Mouse (Mus musculus): ENCODE results near the gene Gm21915.
A peak's percentile ranks its signal among the peaks of the same experiment; 100 is the strongest.

The Gm21915 gene

DNA sequence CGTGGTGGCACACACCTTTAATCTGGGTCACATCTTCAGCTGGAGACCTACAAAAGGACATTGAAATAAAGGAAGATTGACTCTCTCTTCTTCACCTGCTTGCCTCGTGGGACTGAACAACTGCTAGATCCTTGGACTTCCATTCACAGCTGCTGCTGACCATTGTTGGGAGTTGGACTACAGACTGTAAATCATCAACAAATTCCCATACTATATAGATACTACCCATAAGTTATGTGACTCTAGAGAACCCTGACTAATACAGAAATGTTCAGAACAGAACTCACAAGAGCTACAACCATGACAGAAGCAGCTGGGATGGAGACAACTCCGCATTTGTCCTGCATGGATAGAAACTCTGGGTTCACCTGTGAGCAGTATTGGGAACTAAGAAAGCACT lies at the start of gene Gm21915:
Gm21915 (plus strand) TSS at position 301 of the 400 bp plus-strand sequence.
- no peak for DNase-seq

DNA sequence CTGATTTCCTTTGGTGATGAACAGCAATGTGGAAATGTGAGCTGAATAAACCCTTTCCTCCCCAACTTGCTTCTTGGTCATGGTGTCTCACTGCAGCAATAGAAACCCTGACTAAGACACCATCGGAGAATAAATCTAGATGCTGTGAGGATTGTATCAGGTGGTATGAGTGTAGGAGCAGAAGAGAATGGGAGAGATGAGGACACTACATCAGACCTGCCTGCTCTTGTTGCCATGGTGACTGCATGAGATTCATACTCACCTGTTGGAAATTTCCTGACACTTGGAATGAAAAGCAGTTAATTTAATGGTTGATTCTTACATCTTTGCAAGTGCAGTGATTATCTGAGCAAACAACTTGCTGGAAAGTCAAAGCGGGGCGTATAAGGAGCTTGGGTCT lies 48.1 kb upstream of the Gm21915 start:
- no peak for DNase-seq

DNA sequence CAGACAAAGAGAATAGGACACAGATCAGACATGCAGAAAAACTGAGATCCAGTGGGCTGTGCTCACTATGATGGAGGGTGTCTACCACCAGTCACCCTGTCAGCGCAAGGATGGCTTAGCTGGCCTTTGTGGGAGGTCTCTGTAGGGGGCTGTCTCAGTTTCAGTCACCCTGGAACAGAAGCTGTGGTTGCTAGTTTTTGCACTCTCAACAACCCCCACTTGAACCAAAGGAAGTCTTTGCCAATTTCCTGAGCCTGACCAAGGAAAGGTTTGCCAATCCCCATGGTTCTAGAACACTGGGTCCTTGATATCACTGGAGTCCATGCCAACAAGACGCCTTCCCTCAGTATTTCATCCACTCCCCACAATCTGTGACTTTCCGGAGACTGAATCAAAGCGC lies 47.6 kb upstream of the Gm21915 start:
- no peak for DNase-seq

DNA sequence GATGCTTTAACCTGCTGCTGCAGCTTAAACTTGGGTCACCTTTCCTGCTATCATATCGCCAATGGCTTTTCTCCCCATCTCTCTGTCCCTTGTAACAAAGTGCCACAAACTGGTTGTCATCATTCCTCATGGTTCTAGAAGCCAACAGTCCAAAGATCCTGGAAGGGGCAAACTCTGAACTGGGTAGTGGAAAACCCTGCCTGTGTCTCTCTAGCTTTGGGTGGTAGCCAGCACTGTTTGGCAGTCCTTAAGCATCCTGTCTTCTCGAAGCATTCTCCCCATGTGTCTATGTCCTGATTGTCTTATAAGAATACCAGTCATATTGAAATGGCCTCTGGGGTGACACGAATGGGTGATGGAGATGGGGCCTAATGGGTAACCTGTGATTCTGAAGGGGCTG lies 45.1 kb upstream of the Gm21915 start:
- DNase-seq = peak; percentile 64 to 75

DNA sequence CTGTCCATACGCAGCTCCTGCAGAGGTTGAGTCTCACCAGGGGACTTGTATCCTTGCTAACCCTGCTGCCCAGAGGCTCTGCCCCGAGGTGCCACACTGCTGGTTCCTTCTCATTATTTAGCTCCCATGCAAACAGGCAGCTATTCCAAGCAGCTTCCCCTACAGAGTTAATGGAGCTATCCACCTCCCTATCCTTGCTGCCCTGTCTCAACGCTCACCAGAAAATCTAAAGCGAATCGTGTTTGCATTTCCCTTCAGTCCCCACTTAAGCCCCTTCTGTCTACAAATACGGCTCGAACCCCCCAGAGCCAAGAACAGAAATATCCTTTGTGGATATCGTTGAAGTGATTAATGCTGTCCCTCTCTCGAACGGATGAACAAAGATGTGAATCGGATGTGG lies 43.8 kb upstream of the Gm21915 start:
- no peak for DNase-seq

DNA sequence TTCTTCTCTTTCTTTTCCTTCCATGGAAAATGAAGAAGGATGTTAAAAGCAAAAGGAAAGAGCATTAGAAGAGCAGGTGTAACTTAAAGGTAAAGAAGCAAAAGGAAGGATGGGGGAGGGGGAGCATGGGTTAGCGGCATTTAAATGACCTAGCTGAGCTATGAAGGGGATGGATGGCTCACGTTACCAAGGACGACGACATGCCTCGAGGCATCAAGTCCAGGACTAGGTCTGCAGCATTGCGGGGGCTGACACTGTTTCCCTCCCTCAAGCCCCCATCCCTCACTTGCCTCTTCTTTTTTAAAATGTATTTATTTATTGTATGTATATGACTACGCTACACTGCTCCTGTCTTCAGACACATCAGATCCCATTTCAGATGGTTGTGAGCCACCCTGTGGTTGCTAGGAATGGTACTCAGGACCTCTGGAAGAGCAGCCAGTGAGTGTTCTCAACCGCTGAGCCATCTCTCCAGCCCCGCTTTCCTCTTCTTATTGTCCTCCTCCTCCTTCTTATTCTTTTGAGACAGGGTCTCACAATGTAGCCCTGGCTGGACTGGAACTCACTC lies 43.2 kb upstream of the Gm21915 start:
- DNase-seq = no peak

DNA sequence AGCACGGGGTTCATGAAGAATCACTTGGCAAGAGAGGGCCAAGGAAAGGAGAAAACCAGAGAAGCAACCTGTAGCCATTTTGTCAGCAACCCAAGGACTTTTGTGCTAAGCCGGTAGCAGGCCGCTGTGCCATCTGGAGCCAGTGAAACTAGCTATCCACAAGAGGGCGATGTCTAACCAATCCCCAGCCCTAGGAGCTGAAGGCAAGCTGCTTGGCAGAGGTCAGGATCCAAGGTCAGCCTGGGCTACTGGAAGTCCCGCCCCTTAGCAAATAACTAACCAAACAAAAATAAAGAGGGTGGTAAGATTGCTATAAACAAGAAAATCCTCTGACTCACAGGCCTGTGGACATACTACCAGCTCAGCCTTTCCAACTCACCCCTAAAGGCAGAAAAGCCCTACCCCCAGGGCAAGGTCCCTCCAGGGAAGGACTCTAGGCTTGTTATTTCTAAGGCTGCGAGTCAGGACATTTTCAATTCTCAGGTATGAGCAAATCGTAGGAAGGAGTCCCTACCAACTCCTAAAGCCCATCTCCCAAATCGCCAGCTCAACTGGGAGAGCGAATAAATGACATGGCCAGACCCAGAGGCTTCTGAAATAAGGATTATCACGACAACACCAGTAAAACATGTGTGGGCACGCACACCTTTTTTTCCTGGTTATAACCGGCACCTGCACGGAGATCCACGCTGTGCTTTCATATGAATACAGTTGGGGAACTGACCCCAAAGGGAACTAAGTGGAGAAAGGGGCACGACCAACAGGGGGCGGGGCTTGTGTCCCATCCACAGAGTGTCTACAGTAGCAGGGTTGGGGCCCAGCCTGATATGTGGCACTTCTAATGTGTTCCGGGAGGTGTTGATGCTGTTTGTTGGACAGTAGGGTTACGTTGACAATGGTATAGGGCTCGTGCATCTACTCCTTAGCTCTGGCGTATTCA lies 42.0 kb upstream of the Gm21915 start:
- DNase-seq = peak; percentile 83 to 92

DNA sequence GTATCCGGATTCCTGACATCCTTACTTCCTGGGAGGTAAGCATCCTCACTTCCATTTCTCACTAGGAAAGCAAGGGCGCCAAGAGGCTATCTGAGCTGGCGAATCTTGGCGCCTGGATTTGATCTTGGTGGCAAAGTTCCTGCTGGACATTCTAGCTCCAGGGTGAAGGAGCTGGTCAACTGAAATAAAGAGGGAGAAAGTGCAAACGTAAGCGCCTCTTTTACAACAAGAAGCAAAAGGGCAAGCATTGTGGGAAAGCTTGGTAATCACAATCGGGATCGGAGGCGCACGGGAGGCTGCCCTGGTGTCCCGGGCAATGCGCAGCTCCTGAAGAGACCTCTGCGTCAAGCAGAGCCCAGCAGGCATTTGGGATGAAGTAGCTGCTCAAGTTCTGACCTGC lies 41.0 kb upstream of the Gm21915 start:
- DNase-seq = peak; percentile 29 to 56

DNA sequence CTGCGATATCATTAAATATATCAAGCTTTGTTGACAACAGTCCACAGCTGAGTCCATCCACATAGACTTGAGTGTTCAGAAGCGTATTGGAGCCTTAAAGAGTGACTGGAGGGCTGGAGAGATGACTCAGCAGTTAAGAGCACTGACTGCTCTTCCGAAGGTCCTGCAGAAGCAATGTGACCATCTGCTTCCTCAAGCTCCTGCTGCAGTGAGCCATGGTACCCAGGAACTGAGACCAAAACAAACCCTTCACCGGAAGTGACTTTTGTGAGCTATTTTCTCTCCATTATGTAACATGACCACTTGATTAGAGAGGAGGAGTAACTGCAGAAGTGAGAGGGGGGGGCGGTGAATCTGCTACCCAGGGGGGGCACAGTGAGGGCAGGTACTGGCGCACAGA lies 39.3 kb upstream of the Gm21915 start:
- peak in 1 of 2 experiments; percentile 32 for DNase-seq

DNA sequence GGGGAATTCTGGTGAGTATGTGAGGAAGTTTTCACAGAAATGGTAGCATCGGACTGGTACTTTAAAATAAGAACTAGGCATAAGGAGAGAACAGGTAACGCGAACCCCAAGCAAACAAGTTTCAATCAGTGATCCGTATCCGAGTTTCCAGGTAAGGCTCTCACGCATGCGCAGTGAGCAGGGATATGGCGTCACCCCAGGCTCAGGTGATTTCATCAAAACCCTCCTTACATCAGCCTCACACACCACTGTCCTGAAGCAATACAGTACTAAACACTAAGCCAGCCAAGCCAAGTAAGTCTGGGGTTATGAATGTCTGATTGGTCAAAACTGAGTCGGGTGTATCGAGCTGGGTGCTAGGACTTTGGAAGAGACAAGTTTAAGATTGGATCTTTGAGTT lies 38.9 kb upstream of the Gm21915 start:
- peak; percentile 26 to 57 for DNase-seq

DNA sequence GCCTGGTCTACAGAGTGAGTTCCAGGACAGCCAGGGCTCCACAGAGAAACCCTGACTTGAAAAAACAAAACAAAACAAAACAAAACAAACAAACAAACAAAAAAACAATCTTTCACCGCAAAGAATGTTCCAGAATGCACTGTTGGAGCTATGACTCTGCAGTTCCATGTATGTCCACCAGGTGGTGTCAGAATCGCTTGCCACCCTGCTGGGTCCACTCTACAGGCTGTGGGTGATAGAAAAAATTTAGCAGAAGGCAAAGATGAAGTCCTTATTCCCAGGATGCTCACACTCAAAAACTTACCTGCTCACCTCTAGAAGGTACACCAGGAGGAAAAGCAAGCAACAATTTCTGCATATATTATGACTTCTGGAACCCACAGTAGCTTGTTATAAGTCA lies 34.4 kb upstream of the Gm21915 start:
- DNase-seq = peak; percentile 69 to 84

DNA sequence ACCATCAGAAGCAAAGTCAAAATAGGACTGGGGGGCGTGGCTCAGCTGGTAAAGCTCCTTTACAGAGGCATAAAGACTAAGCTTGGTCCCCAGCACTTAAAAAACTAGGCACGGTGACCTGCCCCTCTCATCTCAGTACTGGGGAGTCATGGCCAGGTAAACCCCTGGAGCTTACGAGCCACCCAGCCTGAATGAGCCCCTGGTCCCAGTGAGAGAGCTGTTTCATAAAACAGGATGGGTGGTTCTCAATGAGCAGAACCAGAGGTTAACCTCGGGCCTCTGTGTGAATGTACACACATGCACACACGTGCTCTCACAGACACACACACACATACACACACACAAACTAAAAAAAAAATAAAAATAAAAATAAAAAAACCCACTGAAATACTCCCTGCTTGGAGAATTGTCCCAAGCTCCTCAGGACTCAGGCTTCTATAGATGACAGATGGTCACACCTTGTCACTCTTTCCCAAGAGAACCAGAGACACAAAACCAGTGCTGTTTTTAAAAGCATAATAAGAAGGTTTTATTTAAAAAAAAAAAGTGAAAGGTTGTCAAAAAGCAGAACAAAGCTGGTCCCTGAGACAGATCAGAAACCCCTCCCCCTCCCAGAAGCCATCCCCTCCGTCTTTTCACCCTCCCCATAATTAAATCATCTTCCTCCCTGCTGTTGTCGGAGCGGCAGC lies 32.6 kb upstream of the Gm21915 start:
- no peak for DNase-seq

DNA sequence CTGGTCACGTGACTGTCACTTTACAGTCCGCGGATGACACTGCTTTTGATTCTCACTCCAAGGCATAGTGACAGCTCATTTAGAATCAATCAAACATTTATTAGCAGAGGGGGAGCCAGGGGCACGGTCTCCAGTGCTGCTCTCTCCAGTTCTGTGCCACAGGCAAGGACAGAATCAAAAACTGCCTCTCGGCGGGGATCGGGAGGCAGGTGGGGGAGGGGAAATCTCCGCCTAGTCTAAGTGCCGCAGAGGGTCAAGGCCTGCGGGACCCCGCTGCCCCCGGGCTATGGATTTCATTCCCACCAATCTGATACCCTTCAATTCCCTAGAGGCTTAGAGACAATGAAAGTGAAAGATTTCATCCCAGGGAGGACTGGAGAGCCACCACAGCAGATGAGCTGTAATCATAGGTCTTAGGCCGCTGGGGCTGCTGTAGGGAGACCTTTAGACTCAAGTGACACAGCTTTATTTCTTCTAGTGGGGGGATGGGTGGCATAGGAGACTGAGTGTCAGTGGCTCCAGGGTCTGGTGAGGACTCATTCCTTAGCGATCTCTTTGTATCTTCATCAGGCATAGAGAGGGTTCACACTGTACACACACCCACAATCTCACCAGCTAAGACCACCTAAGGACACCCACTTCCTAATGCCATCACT lies 31.9 kb upstream of the Gm21915 start:
- DNase-seq = peak; percentile 35 to 59

DNA sequence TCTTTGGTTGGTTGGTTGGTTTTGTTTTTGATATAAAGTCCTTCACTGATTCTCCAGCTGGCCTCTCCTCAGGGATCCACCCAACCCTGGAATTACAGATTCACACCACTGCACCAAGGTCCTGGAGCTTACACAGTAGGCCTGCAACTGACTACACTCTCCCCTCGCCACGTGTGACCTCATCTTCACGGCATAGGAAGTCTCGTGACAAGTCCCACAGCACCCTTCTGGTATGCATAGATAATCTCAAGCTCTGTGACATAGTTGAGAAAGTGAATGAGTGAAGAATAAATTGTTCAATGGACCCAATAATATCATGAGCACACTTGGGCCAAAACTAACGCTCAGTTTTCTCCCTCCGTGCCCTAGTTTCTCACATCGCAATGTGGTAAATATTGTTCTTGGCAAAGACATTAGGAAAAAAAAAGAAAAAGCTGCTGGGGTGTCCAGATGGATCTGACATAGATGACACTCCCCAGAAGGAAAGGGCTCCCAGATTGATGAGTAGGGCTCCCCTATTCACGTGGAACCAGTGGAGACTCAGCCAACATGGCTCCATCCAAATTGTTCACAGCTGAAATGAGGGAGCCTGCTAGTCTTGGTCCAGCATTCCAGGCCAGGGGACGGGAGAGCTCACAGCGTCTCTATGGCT lies 30.8 kb upstream of the Gm21915 start:
- DNase-seq = no peak

DNA sequence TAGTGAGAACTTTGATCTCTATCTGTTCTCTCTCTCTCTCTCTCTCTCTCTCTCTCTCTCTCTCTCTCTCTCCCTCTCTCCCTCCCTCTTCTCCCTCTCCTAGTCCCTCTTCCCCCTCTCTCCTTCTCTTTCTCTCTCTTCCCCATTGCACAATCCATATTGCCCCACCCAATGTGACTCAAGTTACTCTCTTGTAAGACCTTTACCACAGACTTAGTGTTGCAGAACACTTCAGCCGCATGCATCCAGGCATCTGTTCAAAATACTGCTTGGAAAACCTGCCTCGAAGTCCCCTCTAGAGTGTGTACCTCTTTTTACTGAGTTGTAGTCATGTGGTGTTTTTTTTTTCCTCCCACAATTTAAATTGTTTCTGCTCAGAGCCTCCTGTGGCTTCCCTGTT lies 29.1 kb upstream of the Gm21915 start:
- DNase-seq = no peak

DNA sequence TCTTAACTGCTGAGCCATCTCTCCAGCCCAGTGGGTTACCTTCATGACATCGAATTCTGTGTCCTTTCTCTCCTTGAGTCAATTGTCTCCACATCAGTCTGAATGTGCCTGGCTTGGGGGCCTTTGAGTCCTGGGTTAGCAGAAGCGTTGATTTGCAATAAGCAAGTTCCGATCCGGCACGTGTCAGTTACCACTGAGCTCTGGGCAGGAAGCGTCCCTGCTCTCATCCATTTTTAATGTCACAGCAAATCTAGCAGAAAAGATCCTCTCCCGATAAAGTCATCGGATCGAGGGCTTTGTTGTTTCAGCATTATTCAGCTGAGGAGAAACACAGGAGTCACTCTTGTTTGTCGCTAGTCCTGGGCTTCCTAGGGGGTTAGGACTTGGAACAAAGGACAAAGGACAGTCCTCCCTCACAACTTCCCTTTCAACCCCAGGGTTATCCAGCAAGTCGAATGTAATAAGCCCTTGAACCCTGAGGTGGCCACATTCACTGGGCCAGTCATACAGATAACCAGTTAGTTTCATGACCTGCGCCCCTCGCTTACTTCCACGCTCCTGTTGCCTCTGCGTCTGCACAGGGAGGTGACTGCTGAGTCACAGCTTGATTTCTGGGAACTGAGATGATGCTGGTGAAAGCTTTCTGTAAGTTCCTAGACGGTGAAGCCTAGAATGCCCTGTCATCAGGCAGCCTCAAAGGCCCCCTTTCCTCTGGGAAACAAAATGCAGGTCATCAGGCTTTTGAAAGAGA lies 27.8 kb upstream of the Gm21915 start:
- no peak for DNase-seq

DNA sequence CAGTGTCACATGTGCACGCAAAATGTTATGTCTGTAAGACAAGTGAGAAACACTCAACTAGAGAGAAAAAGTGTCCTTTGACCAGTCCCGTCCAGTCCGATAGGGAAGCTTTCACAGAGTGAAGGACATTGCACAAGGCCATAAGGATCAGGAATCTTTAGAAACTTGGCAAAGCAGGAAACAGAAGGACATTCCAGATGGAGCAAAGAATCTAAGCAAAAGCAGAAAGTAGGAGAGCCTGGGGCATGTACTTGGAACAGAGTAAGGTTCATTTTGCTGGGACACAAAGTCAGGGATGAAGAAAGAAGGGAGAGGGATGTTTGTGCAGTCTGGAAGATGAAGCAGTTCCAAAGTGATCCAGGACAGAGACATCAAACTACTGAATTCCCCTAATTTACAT lies 21.0 kb upstream of the Gm21915 start:
- DNase-seq = no peak

DNA sequence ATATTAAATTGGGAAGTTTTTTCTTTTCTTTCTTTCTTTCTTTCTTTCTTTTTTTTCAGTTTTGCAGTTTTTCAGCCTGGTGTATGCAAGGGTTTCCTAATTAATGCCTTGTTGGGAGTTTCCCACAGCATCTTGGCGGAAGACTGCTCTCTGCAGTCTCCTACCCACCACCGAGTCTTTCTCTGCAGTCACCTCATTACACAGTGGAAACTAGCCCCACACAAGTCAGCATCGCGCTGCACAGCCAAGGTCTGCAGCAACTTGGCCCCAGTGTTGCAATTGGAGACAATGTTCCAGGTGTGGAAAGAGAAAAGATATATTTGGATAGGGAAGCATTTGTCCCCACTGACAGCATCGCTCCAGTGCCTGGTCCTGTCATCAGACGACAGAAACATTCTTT lies 20.4 kb upstream of the Gm21915 start:
- DNase-seq = no peak

DNA sequence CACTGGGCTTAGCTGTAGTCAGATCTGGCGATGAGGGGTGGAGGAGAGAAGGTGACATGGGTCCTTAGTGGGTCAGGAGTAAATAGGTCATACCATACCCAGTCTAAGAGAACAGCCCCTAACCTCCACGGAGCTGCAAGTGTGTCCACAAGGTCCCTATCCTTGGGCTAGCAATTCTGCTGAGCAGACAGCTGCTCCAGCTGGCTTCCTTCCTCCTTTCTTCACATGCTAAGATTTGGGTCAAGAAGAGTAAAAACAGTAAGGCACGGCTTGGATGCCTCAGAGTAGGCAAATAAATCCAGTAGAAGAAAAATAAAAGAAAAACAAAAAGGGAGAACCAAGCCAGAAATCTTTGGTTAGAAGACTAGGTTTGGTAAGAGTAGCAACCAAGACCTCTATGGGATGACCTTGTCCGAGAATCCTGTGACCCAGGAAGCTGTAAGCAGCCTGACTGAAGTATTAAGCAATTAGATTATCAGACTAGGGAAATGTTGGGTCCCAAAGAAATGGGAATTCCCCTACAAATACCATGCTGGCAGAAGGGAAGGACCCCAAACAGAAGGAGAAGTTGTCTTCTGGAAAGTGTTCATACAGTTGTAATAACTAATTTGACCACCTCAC lies 19.1 kb upstream of the Gm21915 start:
- DNase-seq = peak in 1 of 2 experiments; percentile 33

DNA sequence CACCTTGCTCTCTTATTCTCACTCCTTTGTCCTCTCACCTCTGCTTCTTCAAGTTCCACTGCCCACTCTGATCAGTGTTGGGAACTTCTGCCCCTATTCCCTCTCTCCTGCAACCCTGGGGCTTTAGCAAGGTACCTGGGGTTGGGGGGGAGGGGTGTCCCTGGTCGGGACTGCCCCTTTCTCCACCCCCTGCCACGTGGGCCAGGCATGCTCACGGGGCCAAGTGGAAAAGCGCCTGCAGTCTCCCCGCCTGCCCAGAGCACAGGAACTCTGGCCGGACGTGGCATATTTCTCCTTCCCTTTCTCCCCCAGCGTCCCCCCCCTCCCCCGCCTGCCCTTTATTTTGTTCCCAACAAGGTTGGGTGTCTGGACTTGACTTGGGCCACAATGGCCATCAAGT lies 17.7 kb upstream of the Gm21915 start:
- peak in 1 of 2 experiments; percentile 43 for DNase-seq

DNA sequence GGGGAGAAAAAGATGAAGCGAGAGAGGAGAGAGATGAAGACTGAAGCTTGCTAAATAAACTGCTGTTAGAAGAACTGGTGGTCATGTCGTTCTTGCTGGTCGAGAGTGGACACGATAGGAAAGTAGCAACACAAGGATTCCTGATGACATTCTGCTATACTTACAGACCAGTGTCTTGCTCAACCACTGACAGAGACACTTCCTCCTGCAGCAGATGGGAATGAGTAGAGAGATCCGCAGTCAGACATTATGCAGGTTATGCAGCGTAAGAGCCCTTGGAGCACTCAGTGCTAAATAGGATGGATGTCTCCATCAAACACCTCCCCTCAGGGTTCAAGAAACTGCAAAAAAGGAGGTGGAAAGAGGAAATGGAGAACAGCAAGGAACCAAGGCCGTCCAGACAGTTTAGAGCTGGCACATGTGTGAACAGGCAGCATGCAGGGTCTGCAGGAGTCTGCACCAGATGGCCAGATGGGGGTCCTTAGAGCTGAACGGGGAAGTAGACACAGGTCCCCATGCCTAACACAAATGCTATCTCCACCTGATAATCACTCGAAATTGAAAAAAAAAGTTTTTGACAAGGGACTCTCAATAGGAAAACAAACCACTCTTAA lies 4.1 kb upstream of the Gm21915 start:
- DNase-seq = no peak
